Mouse (Mus musculus) kidney, postnatal 4 days (tissue): ENCODE measurements around the gene Aacs.
"Not testable (repeated sequence)": the region's sequence is repeated elsewhere in the genome, so short reads cannot be mapped to it uniquely, and the experiment has no call there.

Experiments used
- DNase-seq, 2 experiments: peaks; one replicate each; pipeline ENCODE4 v3.0.0; 2021; ENCODE audit warnings: mixed read lengths in 2 of 2

Aacs gene

GRCm38 (mm10) chr5:125475601-125476285, at the start of gene Aacs:
Aacs (plus strand) TSS chr5:125475814.
- peak; percentile 99 for DNase-seq

GRCm38 (mm10) chr5:125426343-125426742, 49.3 kb upstream of the Aacs start:
- no peak for DNase-seq

GRCm38 (mm10) chr5:125432324-125432723, 43.3 kb upstream of the Aacs start:
- DNase-seq, result not testable (repeated sequence)

GRCm38 (mm10) chr5:125433793-125434337, 41.7 kb upstream of the Aacs start, which contains the start of gene Dhx37:
Dhx37 (minus strand) TSS chr5:125434121.
- peak; percentile 95 to 97 for DNase-seq

- DNase-seq, result peak in 1 of 2 experiments; percentile 16
These were observed 41.3 kb upstream of the Aacs start for GRCm38 (mm10) chr5:125434347-125434746.

- DNase-seq, result peak in 1 of 2 experiments; percentile 9
These were observed 34.9 kb upstream of the Aacs start for GRCm38 (mm10) chr5:125440583-125441233.

GRCm38 (mm10) chr5:125441234-125442114, 34.1 kb upstream of the Aacs start, which contains the start of gene Bri3bp:
Bri3bp (plus strand) TSS chr5:125441568.
- DNase-seq, result peak; percentile 75 to 82

GRCm38 (mm10) chr5:125442136-125442995, 33.2 kb upstream of the Aacs start:
- DNase-seq, result no peak

GRCm38 (mm10) chr5:125443335-125443734, 32.3 kb upstream of the Aacs start:
- no peak for DNase-seq

- DNase-seq, result no peak
These were observed 31.7 kb upstream of the Aacs start for GRCm38 (mm10) chr5:125443915-125444314.

GRCm38 (mm10) chr5:125444554-125444953, 31.1 kb upstream of the Aacs start:
- no peak for DNase-seq

- DNase-seq, result no peak
These were observed 29.3 kb upstream of the Aacs start for GRCm38 (mm10) chr5:125446344-125446743.

- DNase-seq, result no peak
These were observed 27.6 kb upstream of the Aacs start for GRCm38 (mm10) chr5:125448026-125448425.

- no peak for DNase-seq
These were observed 27.0 kb upstream of the Aacs start for GRCm38 (mm10) chr5:125448631-125449030.

GRCm38 (mm10) chr5:125449306-125449705, 26.3 kb upstream of the Aacs start:
- DNase-seq, result no peak

- no peak for DNase-seq
These were observed 23.0 kb upstream of the Aacs start for GRCm38 (mm10) chr5:125452573-125452972.

GRCm38 (mm10) chr5:125456100-125456499, 19.5 kb upstream of the Aacs start:
- DNase-seq, result no peak

- no peak for DNase-seq
These were observed 18.1 kb upstream of the Aacs start for GRCm38 (mm10) chr5:125457538-125457937.

GRCm38 (mm10) chr5:125460574-125460973, 15.0 kb upstream of the Aacs start:
- DNase-seq, result no peak

- DNase-seq, result peak; percentile 67 to 78
These were observed 13.7 kb upstream of the Aacs start for GRCm38 (mm10) chr5:125461868-125462445.

GRCm38 (mm10) chr5:125465192-125465591, 10.4 kb upstream of the Aacs start:
- peak in 1 of 2 experiments; percentile 8 for DNase-seq
